Mouse (Mus musculus) heart, postnatal 4 days (tissue): ENCODE measurements around the gene Tmem167. TPM values are rescaled to one million over a fixed set of nuclear protein-coding genes. Genes with fewer than 3 reads are reported as not detected.

Source experiments
- DNase-seq: peaks from one replicate; pipeline ENCODE4 v3.0.0; 2021
- total RNA-seq, 2 experiments: library from RNA; stranded (reverse); gene quantifications; 2 replicates each; pipeline ENCODE4 v1.2.3; 2021

Gene Tmem167
- total RNA-seq, 2 experiments from 2014 or later, result 18.1 to 18.3 TPM

GRCm38 (mm10) chr13:90186694-90187093 is 97.8 kb downstream of the Tmem167 start:
- no peak for DNase-seq

- DNase-seq, result no peak
Observed at GRCm38 (mm10) chr13:90188021-90188420, 99.1 kb downstream of the Tmem167 start.

- DNase-seq, result no peak
Observed at GRCm38 (mm10) chr13:90191794-90192193, 102.9 kb downstream of the Tmem167 start.

Other genes starting within 250 kb of the Tmem167 start
- 10 to 100 TPM; 13.1 to 17.3 TPM for gene Xrcc4, start 485 bp downstream of the Tmem167 start, total RNA-seq